Mouse (Mus musculus): ENCODE measurements around the gene Steap1.

DNA sequence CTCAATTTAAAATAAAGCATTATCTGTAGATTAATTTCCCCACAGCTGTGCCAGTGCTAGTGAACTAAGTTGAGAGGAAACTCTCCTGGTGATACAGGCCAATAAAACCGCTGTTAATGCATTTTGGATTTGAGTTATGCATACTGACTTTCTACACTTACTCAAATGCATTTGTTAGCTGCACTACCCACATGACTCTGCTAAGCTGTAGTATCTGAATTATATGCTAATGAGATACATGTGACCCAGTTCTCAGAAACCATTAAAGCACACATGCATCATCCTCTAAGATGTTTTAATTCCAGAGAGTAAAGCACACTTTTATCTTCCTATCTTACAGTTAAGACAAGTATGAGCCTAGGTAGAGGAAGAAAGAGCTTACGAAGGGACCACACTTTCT, 38.0 kb upstream of the Steap1 start:
- TF ChIP-seq CTCF (IDR thresholded peaks at IDR 0.05; ENCODE audit: extremely low read depth, insufficient read depth, insufficient read length, insufficient replicate concordance): no peak
- TF ChIP-seq POLR2A (IDR thresholded peaks at IDR 0.05; ENCODE audit: low read depth, low read length): no peak

Data from spleen, adult 2 months (tissue).